Mouse (Mus musculus): ENCODE measurements around the gene Usp19.

DNA sequence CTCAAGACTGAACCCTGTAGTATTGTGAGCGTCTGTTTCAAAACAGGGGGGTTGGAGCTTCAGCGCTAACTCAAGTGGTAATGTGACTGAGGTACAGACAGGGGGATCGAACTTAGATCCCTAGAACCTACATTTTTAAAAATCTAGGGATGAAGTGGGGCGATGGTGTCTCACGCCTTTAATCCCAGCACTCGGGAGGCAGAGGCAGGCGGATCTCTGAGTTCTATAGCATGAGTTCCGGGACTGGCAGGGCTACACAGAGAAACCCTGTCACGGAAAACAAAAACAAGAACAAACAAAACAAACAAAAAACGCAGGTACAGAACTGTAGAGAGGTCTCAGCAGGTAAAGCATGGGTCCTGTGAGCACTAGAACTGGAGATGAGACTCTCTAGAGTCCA, 33.4 kb upstream of the Usp19 start:
- TF ChIP-seq CTCF (IDR thresholded peaks at IDR 0.05; ENCODE audit: control insufficient read depth, insufficient read depth, insufficient read length) (no peak), MYOG (IDR thresholded peaks at IDR 0.05; ENCODE audit: control insufficient read depth, extremely low read depth, insufficient read length) (no peak), CEBPB (IDR thresholded peaks at IDR 0.05; ENCODE audit: low read depth) (no peak)

Measured in C2C12 (cell line).